Mouse (Mus musculus) lung, postnatal 10 days (tissue): ENCODE data around the gene Klk12.

ENCODE experiments used
- DNase-seq: peaks from one replicate; pipeline ENCODE4 v3.0.0; 2021

Gene Klk12

DNA sequence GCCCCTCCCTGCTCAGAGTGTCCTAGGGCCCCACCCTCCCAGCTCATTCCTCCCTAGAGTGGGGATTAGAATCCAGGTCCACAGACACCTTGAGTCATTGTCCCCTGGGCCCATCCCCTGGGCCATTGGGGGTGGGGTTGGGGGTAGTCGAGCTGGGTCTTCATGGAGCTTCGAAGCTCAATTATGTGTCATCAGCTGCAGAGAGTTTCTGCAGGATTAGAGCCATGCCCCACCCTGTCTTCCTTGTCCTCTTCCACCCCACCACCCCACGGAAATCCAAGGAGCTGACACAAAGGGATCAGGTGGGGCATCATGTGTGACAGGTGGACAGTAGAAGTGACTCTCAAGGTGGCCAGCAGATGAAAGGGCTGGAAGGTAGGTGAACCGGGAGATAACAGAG lies at the start of gene Klk12:
Gene Klk12 (plus strand): TSS at position 301 of the 400 bp plus-strand sequence.
- DNase-seq = no peak

DNA sequence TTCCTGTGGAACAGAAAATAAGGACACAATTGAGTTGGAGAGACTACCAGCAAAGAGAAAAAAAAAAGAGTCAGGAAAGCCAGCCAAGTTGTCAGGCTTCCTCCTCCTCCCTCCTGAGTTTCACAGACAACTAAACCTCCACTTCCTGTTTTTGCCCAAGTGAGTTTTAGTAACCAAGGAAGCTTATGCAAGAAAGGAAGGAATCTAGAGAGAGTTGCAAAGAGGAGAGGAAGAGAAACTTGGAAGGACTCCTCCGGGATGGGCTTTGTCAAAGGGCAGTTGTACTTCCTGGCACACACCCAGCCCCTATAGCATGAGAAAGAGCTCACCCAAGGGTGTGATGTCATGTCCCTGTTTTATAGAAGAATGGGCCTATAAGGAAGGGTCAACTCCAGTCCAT lies 20.9 kb upstream of the Klk12 start:
- DNase-seq = peak; percentile 31

DNA sequence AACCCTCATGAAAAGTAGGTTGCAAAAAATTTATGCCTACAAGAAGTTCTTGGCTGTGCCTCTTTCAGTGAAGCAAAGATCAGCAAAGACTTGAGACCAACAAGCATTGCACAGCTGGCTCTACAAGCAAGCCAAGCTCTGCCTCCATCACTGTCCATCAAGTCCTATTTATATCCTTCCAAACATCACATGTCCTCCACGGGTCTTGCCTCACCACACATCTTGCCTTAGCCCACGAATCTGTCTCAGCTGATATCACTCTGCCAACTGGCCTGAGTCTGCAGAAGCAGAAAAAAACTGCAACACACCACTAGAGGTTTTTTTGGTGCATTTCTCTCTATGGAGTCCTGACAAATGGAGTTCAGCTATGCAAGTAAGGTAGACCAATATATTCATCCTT lies 15.9 kb upstream of the Klk12 start:
- no peak for DNase-seq

DNA sequence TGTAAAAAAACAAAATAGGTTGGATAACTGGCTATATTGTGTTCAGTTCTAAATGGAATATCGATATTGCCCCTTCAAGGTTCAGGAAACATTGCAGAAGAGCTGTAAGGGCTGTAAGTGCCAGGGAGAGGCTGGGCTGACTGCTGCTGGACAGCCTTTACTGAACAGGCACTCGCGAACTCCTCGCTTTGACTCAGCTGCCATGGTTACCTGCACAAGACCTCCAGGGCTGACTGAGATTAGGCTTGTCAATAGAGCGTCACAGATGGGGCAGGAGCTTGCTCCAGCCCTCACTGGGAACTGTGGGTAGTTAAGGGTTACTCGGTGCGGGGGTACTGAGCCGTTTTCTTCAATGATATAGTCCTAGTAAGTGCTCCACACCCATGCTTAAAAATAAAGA lies 2.2 kb upstream of the Klk12 start:
- DNase-seq = no peak

GRCm38 (mm10) chr7:43769636-43770035 lies 939 bp downstream of the Klk12 start:
- no peak for DNase-seq

DNA sequence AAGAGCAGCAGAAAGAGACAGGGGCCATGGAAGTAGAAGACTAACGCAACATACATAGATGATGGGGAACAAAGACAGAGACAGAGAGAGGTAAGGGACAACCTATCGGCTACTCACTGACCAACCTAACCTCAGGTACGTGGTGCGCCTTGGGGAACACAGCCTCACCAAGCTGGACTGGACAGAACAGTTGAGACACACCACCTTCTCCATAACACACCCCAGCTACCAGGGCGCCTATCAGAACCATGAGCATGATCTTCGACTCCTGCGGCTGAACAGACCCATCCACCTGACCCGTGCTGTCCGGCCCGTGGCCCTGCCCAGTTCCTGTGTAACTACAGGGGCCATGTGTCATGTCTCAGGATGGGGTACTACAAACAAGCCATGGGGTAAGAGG lies 2.0 kb downstream of the Klk12 start:
- no peak for DNase-seq

- DNase-seq = no peak
Observed at GRCm38 (mm10) chr7:43771916-43772315, 3.2 kb downstream of the Klk12 start.

- no peak for DNase-seq
Observed at GRCm38 (mm10) chr7:43772901-43773300, 4.2 kb downstream of the Klk12 start.

GRCm38 (mm10) chr7:43774364-43774763 lies 5.7 kb downstream of the Klk12 start, which contains the start of gene Klk11:
Gene Klk11 (plus strand): TSS chr7:43774604.
- no peak for DNase-seq

GRCm38 (mm10) chr7:43774802-43775201 lies 6.1 kb downstream of the Klk12 start:
- no peak for DNase-seq

DNA sequence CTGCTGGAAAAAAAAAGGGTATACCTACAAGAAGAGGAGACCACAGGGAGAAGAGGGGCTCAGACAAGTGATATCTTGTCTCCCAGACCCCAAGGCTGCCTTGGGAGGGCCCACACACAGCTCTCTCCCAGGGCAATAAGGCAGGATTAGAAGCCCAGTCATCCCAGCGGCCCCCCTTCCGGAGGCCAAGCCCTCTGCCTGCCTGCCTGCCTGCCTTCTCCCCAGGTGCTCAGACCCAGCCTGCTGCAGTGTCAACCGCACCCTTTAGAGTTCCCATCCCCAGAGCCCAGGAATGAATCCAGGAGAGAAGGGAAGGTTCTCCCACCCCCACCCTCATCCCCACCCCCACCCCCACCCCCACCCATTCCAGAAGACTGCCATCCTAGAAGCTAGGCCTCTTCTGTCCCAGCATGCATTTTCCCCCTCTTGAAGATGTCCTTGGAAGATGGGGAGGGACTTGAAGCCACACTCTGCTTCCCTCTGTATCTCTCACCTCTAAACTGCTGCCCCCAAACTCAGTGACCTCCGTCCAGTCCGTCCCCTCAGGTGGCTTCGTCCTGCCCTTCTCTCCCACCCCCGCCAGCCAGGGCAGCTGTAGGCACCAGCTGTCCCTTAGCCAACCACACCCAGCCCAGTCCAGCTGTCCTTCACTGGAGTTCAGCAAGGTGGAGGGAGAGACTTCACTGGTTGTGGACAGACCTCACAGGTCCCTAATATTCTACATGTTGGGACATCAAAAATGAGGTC lies 6.8 kb downstream of the Klk12 start:
- no peak for DNase-seq

DNA sequence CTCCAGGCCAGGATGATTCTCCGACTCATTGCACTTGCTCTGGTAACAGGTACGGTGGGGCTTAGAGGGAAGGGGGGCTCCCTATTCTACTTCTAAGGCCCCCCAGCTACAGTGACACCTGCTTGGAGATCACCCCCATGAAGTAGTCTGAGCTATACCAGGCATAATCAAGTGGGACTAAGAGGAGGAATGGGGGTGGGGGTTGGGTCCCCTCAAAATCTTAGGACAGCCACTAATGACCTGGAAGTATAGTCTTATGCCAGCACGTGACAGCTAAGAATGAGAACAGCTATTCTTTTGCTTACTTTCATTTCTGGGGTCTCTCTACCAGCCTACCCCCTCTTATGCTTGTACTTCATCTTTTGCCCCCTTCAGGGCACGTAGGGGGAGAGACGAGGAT lies 7.8 kb downstream of the Klk12 start:
- no peak for DNase-seq

DNA sequence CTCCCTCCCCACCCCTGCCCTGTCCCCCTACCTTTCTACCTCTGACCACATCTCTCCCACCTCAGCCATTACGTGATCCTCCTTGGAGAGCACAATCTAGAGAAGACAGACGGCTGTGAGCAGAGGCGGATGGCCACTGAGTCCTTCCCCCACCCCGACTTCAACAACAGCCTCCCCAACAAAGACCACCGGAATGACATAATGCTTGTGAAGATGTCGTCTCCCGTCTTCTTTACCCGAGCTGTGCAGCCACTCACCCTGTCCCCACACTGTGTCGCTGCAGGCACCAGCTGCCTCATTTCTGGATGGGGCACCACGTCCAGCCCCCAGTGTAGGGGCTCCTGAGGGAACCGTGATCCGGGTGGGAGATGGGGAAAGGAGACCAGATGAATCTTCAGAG lies 8.7 kb downstream of the Klk12 start:
- no peak for DNase-seq

GRCm38 (mm10) chr7:43778176-43778970 lies 9.7 kb downstream of the Klk12 start:
- DNase-seq = no peak

- DNase-seq = no peak
Observed at GRCm38 (mm10) chr7:43780241-43780640, 11.5 kb downstream of the Klk12 start.

GRCm38 (mm10) chr7:43780746-43781145 lies 12.0 kb downstream of the Klk12 start, which contains the start of gene Klk10:
Gene Klk10 (plus strand): TSS chr7:43781035.
- DNase-seq = no peak

- DNase-seq = no peak
Observed at GRCm38 (mm10) chr7:43781541-43781940, 12.8 kb downstream of the Klk12 start.

GRCm38 (mm10) chr7:43782275-43783265 lies 13.9 kb downstream of the Klk12 start:
- peak; percentile 84 for DNase-seq

- DNase-seq = peak; percentile 28
Observed at GRCm38 (mm10) chr7:43785286-43785685, 16.6 kb downstream of the Klk12 start.

GRCm38 (mm10) chr7:43788096-43788495 lies 19.4 kb downstream of the Klk12 start:
- no peak for DNase-seq

DNA sequence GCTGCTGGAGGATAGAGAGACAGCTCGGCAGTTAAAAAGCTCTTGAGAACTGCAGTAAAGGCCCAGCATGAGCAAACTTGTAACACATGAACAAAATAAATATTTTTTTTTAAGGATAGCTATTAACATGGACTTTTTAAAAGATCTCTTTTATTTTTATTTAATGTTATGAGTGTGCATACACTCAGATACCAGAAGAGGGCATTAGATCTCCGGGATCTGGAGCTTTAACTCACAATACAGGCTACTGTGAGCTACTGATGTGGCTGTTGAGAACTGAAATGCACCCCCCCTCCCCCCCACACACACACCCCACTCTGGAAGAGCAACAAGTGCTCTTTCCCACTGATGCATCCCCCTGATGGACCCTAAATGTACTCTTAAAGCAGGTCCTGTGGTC lies 20.6 kb downstream of the Klk12 start:
- no peak for DNase-seq

DNA sequence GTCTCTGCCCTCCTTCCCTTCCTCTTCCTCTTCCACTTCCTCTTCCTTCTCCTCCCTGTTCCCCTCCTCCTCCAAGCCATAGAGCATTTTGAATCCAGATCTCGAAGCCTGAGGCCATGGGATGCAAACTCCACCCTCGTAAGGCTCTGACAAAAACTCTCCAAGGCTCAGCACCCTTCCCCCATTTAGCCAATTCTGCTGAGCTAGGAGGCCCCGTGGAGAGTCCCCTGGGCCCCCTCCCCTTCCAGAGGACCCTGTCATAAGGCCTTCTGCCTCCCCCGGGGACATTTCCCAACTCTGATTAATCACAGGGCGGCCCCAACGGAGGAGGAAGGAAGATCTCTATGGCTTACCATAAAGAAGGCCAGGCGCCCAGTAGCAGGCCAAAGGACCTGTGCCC lies 22.9 kb downstream of the Klk12 start, which contains the start of gene Klk9:
Gene Klk9 (plus strand): TSS at position 301 of the 400 bp plus-strand sequence.
- no peak for DNase-seq

GRCm38 (mm10) chr7:43796355-43796754 lies 27.7 kb downstream of the Klk12 start:
- no peak for DNase-seq
